Mouse (Mus musculus) stomach, postnatal 0 days (tissue): ENCODE measurements around the gene Kif14. TPM values are rescaled to one million over a fixed set of nuclear protein-coding genes. Genes with fewer than 3 reads are reported as not detected.

Experiments used
- ATAC-seq: fragments of 200-750 bp; cut with Nextera tagmentation; 2 replicates; pipeline ENCODE4 v1.8.0; 2017; ENCODE audit not compliant: low FRiP score, low TSS enrichment
- DNase-seq: peaks from one replicate; pipeline ENCODE4 v3.0.0-alpha.2; 2016; ENCODE audit warnings: low spot score
- H3K27ac ChIP-seq: fragments of 300-500 bp; sonication (generic); replicated peaks from 2 replicates; pipeline ENCODE4 v1.5.1; 2014; ENCODE audit warnings: mild to moderate bottlenecking, control low read depth
- H3K27me3 ChIP-seq: fragments of 300-500 bp; sonication (generic); 2 replicates; pipeline ENCODE4 v1.6.1; 2014; ENCODE audit warnings: low read length; ENCODE audit not compliant: control insufficient read depth, insufficient read depth
- H3K36me3 ChIP-seq: fragments of 300-500 bp; sonication (generic); 2 replicates; pipeline ENCODE4 v1.6.1; 2014; ENCODE audit warnings: low read length, mixed read lengths; ENCODE audit not compliant: control insufficient read depth, insufficient read depth
- H3K4me1 ChIP-seq: fragments of 300-500 bp; sonication (generic); replicated peaks from 2 replicates; pipeline ENCODE4 v1.6.1; 2014; ENCODE audit warnings: antibody characterized with exemption; ENCODE audit not compliant: control insufficient read depth, insufficient read depth
- H3K4me2 ChIP-seq: fragments of 300-500 bp; sonication (generic); replicated peaks from 2 replicates; pipeline ENCODE4 v1.6.1; 2014; ENCODE audit warnings: low read depth, mild to moderate bottlenecking, control low read depth, moderate library complexity
- H3K4me3 ChIP-seq: fragments of 300-500 bp; sonication (generic); 2 replicates; pipeline ENCODE4 v1.5.1; 2014; ENCODE audit warnings: low read depth, low read length, control low read depth
- H3K9ac ChIP-seq: fragments of 300-500 bp; sonication (generic); 2 replicates; pipeline ENCODE4 v1.6.1; 2014; ENCODE audit warnings: mild to moderate bottlenecking, low read length, control low read depth, mixed read lengths
- H3K9me3 ChIP-seq: fragments of 300-500 bp; sonication (generic); 2 replicates; pipeline ENCODE4 v1.6.1; 2016; ENCODE audit warnings: low read length; ENCODE audit not compliant: control insufficient read depth
- CTCF ChIP-seq: IDR thresholded peaks from 2 replicates; pipeline ENCODE4 v1.5.1; 2016; ENCODE audit warnings: antibody characterized with exemption, low read depth, mild to moderate bottlenecking, moderate library complexity
- EP300 ChIP-seq: optimal IDR thresholded peaks from 2 replicates; pipeline ENCODE3; 2016; ENCODE audit warnings: antibody characterized with exemption
- WGBS: fragments of 180-500 bp; shearing (Covaris S2); extraction: QIAGEN DNeasy Blood & Tissue Kit; methylation state at CpG from one replicate; pipeline ENCODE4 v1.1.7; 2014; 5-methylcytosine and 5-hydroxymethylcytosine counted together
- polyA plus RNA-seq: library from polyadenylated mRNA; unstranded; fragments of >200 nt; fragmentation: Nextera tagmentation; extraction: Ambion mirVana; gene quantifications from 2 replicates; pipeline ENCODE4 v1.2.1, GENCODE M21; 2015

Gene Kif14
- polyA plus RNA-seq, 1 experiment from 2014 or later, result 1.1 TPM

DNA sequence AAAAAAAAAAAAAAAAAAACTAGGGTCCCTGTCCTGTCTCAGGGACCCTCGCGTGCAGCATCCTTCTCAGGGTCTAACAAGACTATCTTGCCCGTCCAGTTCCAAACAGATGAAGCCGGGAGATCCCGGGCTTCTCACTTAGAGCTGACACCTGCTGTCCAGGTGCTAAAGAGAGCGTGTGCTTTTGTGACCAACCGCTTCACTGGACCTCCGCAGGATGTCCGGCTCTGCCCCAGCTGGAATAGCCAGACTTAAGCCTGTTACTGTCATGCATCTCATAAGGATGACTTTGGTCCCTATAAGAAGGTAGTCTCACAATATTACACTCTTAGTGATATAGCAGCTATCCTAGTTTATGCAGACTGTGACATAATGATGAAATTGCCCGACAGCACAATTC is 105.4 kb downstream of the Kif14 start:
- no peak overlapping the region for H3K9ac ChIP-seq
- DNase-seq, result no peak
- no peaks in the 10 kb centered on the region for H3K27me3 ChIP-seq
- no peaks in the 10 kb centered on the region for H3K4me1 ChIP-seq
- H3K4me2 ChIP-seq, result no peak overlapping the region
- ATAC-seq, result no peak
- no peaks in the 10 kb centered on the region for H3K36me3 ChIP-seq
- no peak overlapping the region for H3K27ac ChIP-seq
- no peaks in the 10 kb centered on the region for H3K9me3 ChIP-seq
- no peak overlapping the region for H3K4me3 ChIP-seq
- WGBS, result 92% methylated on average over 10 of the region's 10 CpGs
- TF ChIP-seq EP300 (no peak), CTCF (no peak)

GRCm38 (mm10) chr1:136577890-136578663 is 111.9 kb downstream of the Kif14 start:
- WGBS, result 42% methylated on average over 16 of the region's 16 CpGs
- H3K9me3 ChIP-seq, result no peaks in the 10 kb centered on the region
- H3K4me2 ChIP-seq, result no peak overlapping the region; the same call in 1 of the 2 replicates
- DNase-seq (no peak), ATAC-seq (no peak)
- H3K4me3 ChIP-seq, result no peak overlapping the region
- no peaks in the 10 kb centered on the region for H3K36me3 ChIP-seq
- no peaks in the 10 kb centered on the region for H3K27me3 ChIP-seq
- no peaks in the 10 kb centered on the region for H3K4me1 ChIP-seq
- TF ChIP-seq EP300 (no peak), CTCF (no peak)
- H3K9ac ChIP-seq, result no peak overlapping the region
- no peak overlapping the region for H3K27ac ChIP-seq

DNA sequence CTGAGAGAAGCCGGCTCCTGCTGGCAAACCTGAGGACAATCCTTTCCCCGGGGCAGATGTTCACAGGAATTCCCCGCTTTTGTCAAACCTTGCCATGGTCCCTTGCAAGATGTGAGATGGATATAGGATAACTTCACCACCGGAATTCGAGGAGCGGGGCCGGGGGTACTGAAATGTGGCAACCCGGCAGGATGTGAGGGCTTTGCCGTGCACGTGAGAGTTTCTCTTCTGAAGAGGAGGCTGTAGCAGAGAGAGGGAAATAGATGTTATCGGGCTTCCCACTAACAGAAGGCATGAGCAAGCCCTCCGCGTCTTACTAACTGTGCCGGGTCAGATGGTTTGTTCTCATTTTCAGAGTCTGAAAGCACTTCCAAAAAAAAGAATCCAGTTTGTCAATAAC is 113.2 kb downstream of the Kif14 start:
- WGBS, result 83% methylated on average over 14 of the region's 14 CpGs
- H3K36me3 ChIP-seq, result no peaks in the 10 kb centered on the region
- no peaks in the 10 kb centered on the region for H3K9me3 ChIP-seq

GRCm38 (mm10) chr1:136580266-136580665 is 114.1 kb downstream of the Kif14 start:
- ATAC-seq (no peak), DNase-seq (no peak)
- Histone ChIP-seq H3K4me1 (no peaks in the 10 kb centered on the region), H3K4me2 (no peak overlapping the region), H3K9me3 (no peaks in the 10 kb centered on the region), H3K4me3 (no peak overlapping the region), H3K27ac (no peak overlapping the region), H3K9ac (no peak overlapping the region), H3K36me3 (no peaks in the 10 kb centered on the region), H3K27me3 (no peaks in the 10 kb centered on the region)
- 63% methylated on average over 8 of the region's 8 CpGs for WGBS
- TF ChIP-seq EP300 (no peak), CTCF (no peak)

More for the DNA sequence above, 113.2 kb downstream of the Kif14 start:
- DNase-seq (no peak), ATAC-seq (no peak)
- H3K9ac ChIP-seq, result no peak overlapping the region
- H3K27ac ChIP-seq, result no peak overlapping the region
- H3K4me3 ChIP-seq, result no peak overlapping the region
- H3K4me1 ChIP-seq, result no peaks in the 10 kb centered on the region
- H3K4me2 ChIP-seq, result no peak overlapping the region
- no peaks in the 10 kb centered on the region for H3K27me3 ChIP-seq
- TF ChIP-seq EP300 (no peak), CTCF (no peak)

Other genes starting within 250 kb of the Kif14 start
- 32.0 and 35.7 TPM in 2 replicates for gene Inava, start 232.1 kb upstream of the Kif14 start, polyA plus RNA-seq
- 0.12 TPM in 1 of 2 replicates, not detected in the other for gene Gpr25, start 205.5 kb upstream of the Kif14 start, polyA plus RNA-seq
- 8.9 and 9.5 TPM in 2 replicates for gene Camsap2, start 120.2 kb upstream of the Kif14 start, polyA plus RNA-seq
- 7.7 and 9.0 TPM in 2 replicates for gene Ddx59, start 51.1 kb upstream of the Kif14 start, polyA plus RNA-seq
- 7.4 and 7.5 TPM in 2 replicates for gene Zfp281, start 158.6 kb downstream of the Kif14 start, polyA plus RNA-seq